Mouse (Mus musculus): Measurements from ENCODE around the gene Rab3gap1. TPM values are rescaled to one million over a fixed set of nuclear protein-coding genes. Genes with fewer than 3 reads are reported as not detected.

The Rab3gap1 gene
- polyA plus RNA-seq, 1 experiment from 2014 or later = 15.0 TPM

GRCm38 (mm10) chr1:127850075-127850610, 18.4 kb upstream of the Rab3gap1 start:
- WGBS = 87% methylated on average over 7 of the region's 7 CpGs
- Histone ChIP-seq H3K9me3 (ENCODE audit: control insufficient read depth, low read length) (no peaks in the 10 kb centered on the region), H3K4me1 (ENCODE audit: control insufficient read depth, insufficient read depth, low read length) (no peaks in the 10 kb centered on the region), H3K36me3 (ENCODE audit: control insufficient read depth, insufficient read depth, low read length) (no peaks in the 10 kb centered on the region), H3K27ac (ENCODE audit: low read depth, low read length) (no peak overlapping the region), H3K4me2 (ENCODE audit: low read depth) (no peak overlapping the region), H3K27me3 (ENCODE audit: control insufficient read depth, insufficient read depth, low read length) (no peaks in the 10 kb centered on the region), H3K9ac (ENCODE audit: low read length) (no peak overlapping the region), H3K4me3 (ENCODE audit: low read depth, low read length) (no peak overlapping the region)
- ATAC-seq (ENCODE audit: insufficient read depth, low FRiP score, low TSS enrichment) (no peak), DNase-seq (ENCODE audit: low spot score) (no peak)

- H3K4me1 ChIP-seq (ENCODE audit: control insufficient read depth, insufficient read depth, low read length) = no peaks in the 10 kb centered on the region
- H3K27ac ChIP-seq (ENCODE audit: low read depth, low read length) = no peak within 1 kb of the TSS
- WGBS = 80% methylated on average over 14 of the region's 14 CpGs
- ATAC-seq (ENCODE audit: insufficient read depth, low FRiP score, low TSS enrichment) = no peak
- H3K27me3 ChIP-seq (ENCODE audit: control insufficient read depth, insufficient read depth, low read length) = no peaks in the 10 kb centered on the region
- no peaks in the 10 kb centered on the region for H3K9me3 ChIP-seq (ENCODE audit: control insufficient read depth, low read length)
- H3K9ac ChIP-seq (ENCODE audit: low read length) = no peak within 1 kb of the TSS
- no peak within 1 kb of the TSS for H3K4me2 ChIP-seq (ENCODE audit: low read depth)
- no peaks in the 10 kb centered on the region for H3K36me3 ChIP-seq (ENCODE audit: control insufficient read depth, insufficient read depth, low read length)
- no peak within 1 kb of the TSS for H3K4me3 ChIP-seq (ENCODE audit: low read depth, low read length)
- DNase-seq (ENCODE audit: low spot score) = no peak
Observed at GRCm38 (mm10) chr1:127854486-127855222, 13.9 kb upstream of the Rab3gap1 start, which contains the start of gene Map3k19. Map3k19 (minus strand) TSS chr1:127855031.

GRCm38 (mm10) chr1:127858945-127859648, 9.5 kb upstream of the Rab3gap1 start:
- H3K27me3 ChIP-seq (ENCODE audit: control insufficient read depth, insufficient read depth, low read length) = no peaks in the 10 kb centered on the region
- no peak for ATAC-seq (ENCODE audit: insufficient read depth, low FRiP score, low TSS enrichment)
- WGBS = 89% methylated on average over 9 of the region's 9 CpGs
- no peak overlapping the region for H3K27ac ChIP-seq (ENCODE audit: low read depth, low read length)
- H3K9me3 ChIP-seq (ENCODE audit: control insufficient read depth, low read length) = no peaks in the 10 kb centered on the region
- H3K9ac ChIP-seq (ENCODE audit: low read length) = no peak overlapping the region
- H3K4me2 ChIP-seq (ENCODE audit: low read depth) = no peak overlapping the region
- no peaks in the 10 kb centered on the region for H3K36me3 ChIP-seq (ENCODE audit: control insufficient read depth, insufficient read depth, low read length)
- DNase-seq (ENCODE audit: low spot score) = no peak
- no peak overlapping the region for H3K4me3 ChIP-seq (ENCODE audit: low read depth, low read length)
- H3K4me1 ChIP-seq (ENCODE audit: control insufficient read depth, insufficient read depth, low read length) = no peaks in the 10 kb centered on the region

GRCm38 (mm10) chr1:127859799-127860400, 8.7 kb upstream of the Rab3gap1 start:
- ATAC-seq (ENCODE audit: insufficient read depth, low FRiP score, low TSS enrichment) (no peak), DNase-seq (ENCODE audit: low spot score) (no peak)
- Histone ChIP-seq H3K27ac (ENCODE audit: low read depth, low read length) (no peak overlapping the region), H3K36me3 (ENCODE audit: control insufficient read depth, insufficient read depth, low read length) (no peaks in the 10 kb centered on the region), H3K27me3 (ENCODE audit: control insufficient read depth, insufficient read depth, low read length) (no peaks in the 10 kb centered on the region), H3K4me1 (ENCODE audit: control insufficient read depth, insufficient read depth, low read length) (no peaks in the 10 kb centered on the region), H3K4me3 (ENCODE audit: low read depth, low read length) (no peak overlapping the region), H3K9ac (ENCODE audit: low read length) (no peak overlapping the region), H3K4me2 (ENCODE audit: low read depth) (no peak overlapping the region), H3K9me3 (ENCODE audit: control insufficient read depth, low read length) (no peaks in the 10 kb centered on the region)
- 73% methylated on average over 6 of the region's 6 CpGs for WGBS

GRCm38 (mm10) chr1:127860492-127860891, 8.1 kb upstream of the Rab3gap1 start:
- no peaks in the 10 kb centered on the region for H3K9me3 ChIP-seq (ENCODE audit: control insufficient read depth, low read length)
- no peak overlapping the region for H3K27ac ChIP-seq (ENCODE audit: low read depth, low read length)
- DNase-seq (ENCODE audit: low spot score) (no peak), ATAC-seq (ENCODE audit: insufficient read depth, low FRiP score, low TSS enrichment) (no peak)
- no peak overlapping the region for H3K4me2 ChIP-seq (ENCODE audit: low read depth)
- H3K9ac ChIP-seq (ENCODE audit: low read length) = no peak overlapping the region
- 93% methylated on average over 4 of the region's 4 CpGs for WGBS
- H3K4me3 ChIP-seq (ENCODE audit: low read depth, low read length) = no peak overlapping the region
- no peaks in the 10 kb centered on the region for H3K4me1 ChIP-seq (ENCODE audit: control insufficient read depth, insufficient read depth, low read length)
- no peaks in the 10 kb centered on the region for H3K36me3 ChIP-seq (ENCODE audit: control insufficient read depth, insufficient read depth, low read length)
- no peaks in the 10 kb centered on the region for H3K27me3 ChIP-seq (ENCODE audit: control insufficient read depth, insufficient read depth, low read length)

- DNase-seq (ENCODE audit: low spot score) = no peak
- ATAC-seq (ENCODE audit: insufficient read depth, low FRiP score, low TSS enrichment) = no peak
Observed at GRCm38 (mm10) chr1:127861900-127862299, 6.7 kb upstream of the Rab3gap1 start.

GRCm38 (mm10) chr1:127863806-127864205, 4.8 kb upstream of the Rab3gap1 start:
- Histone ChIP-seq H3K4me1 (ENCODE audit: control insufficient read depth, insufficient read depth, low read length) (no peaks in the 10 kb centered on the region), H3K9me3 (ENCODE audit: control insufficient read depth, low read length) (no peaks in the 10 kb centered on the region), H3K27me3 (ENCODE audit: control insufficient read depth, insufficient read depth, low read length) (no peaks in the 10 kb centered on the region), H3K4me2 (ENCODE audit: low read depth) (no peak overlapping the region), H3K4me3 (ENCODE audit: low read depth, low read length) (no peak overlapping the region), H3K27ac (ENCODE audit: low read depth, low read length) (no peak overlapping the region), H3K9ac (ENCODE audit: low read length) (no peak overlapping the region), H3K36me3 (ENCODE audit: control insufficient read depth, insufficient read depth, low read length) (no peaks in the 10 kb centered on the region)
- 40% methylated on average over 7 of the region's 7 CpGs for WGBS
- no peak for DNase-seq (ENCODE audit: low spot score)
- no peak for ATAC-seq (ENCODE audit: insufficient read depth, low FRiP score, low TSS enrichment)

More at GRCm38 (mm10) chr1:127861900-127862299, 6.7 kb upstream of the Rab3gap1 start:
- H3K27me3 ChIP-seq (ENCODE audit: control insufficient read depth, insufficient read depth, low read length) = no peaks in the 10 kb centered on the region
- H3K27ac ChIP-seq (ENCODE audit: low read depth, low read length) = no peak overlapping the region
- no peaks in the 10 kb centered on the region for H3K36me3 ChIP-seq (ENCODE audit: control insufficient read depth, insufficient read depth, low read length)
- H3K9ac ChIP-seq (ENCODE audit: low read length) = no peak overlapping the region
- H3K9me3 ChIP-seq (ENCODE audit: control insufficient read depth, low read length) = no peaks in the 10 kb centered on the region
- WGBS = 89% methylated on average over 5 of the region's 5 CpGs
- H3K4me1 ChIP-seq (ENCODE audit: control insufficient read depth, insufficient read depth, low read length) = no peaks in the 10 kb centered on the region
- no peak overlapping the region for H3K4me3 ChIP-seq (ENCODE audit: low read depth, low read length)
- H3K4me2 ChIP-seq (ENCODE audit: low read depth) = no peak overlapping the region

GRCm38 (mm10) chr1:127869276-127869675, 703 bp downstream of the Rab3gap1 start:
- DNase-seq (ENCODE audit: low spot score) (no peak), ATAC-seq (ENCODE audit: insufficient read depth, low FRiP score, low TSS enrichment) (no peak)
- H3K27me3 ChIP-seq (ENCODE audit: control insufficient read depth, insufficient read depth, low read length) = no peaks in the 10 kb centered on the region
- H3K9ac ChIP-seq (ENCODE audit: low read length) = peak overlapping the region; percentile 63
- H3K4me3 ChIP-seq (ENCODE audit: low read depth, low read length) = peak overlapping the region; percentile 63
- 0 out of 2 replicates have a peak, but pooled peaks cover 2% of the 10 kb centered on the region for H3K4me1 ChIP-seq (ENCODE audit: control insufficient read depth, insufficient read depth, low read length)
- WGBS = 48% methylated on average over 8 of the region's 8 CpGs
- no peak overlapping the region for H3K27ac ChIP-seq (ENCODE audit: low read depth, low read length)
- H3K36me3 ChIP-seq (ENCODE audit: control insufficient read depth, insufficient read depth, low read length) = no peaks in the 10 kb centered on the region
- H3K9me3 ChIP-seq (ENCODE audit: control insufficient read depth, low read length) = no peaks in the 10 kb centered on the region
- peak overlapping the region; percentile 53 for H3K4me2 ChIP-seq (ENCODE audit: low read depth)

All from neural tube, embryonic 11.5 days (tissue).